ENCODE assay signal across 26 mouse cellular contexts in the genomic region with DNA sequence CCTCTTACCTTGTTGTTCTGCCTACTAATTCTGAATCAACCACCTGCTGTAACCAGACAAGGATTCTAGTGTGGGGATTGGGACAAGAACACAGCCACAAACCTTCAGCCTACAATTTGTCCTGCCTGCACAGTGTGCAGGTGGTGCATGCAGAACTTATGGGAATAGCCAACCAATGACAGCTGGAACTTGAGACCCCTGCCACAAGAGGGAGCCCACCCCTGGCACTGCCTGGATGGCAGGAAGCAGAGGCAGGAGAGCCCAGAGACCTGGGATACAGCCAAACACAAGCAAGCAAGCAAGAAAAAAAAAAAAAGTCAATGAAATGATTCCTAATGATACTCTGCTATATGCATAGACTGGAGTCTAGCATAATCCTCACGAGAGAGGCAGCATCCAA. TPM values are rescaled to one million over a fixed set of nuclear protein-coding genes. Genes with fewer than 3 reads are reported as not detected.
A peak's percentile ranks its signal among the peaks of the same experiment; 100 is the strongest.
DNase-seq lines count a peak whose midpoint lies in the region; ATAC-seq and TF ChIP-seq lines count a peak whose summit lies in the region.
"Had no signal": no experiment of that assay in that cellular context is flagged by ENCODE, and none has a peak within 500 bp of the region (broad histone marks: within the 10 kb centered on the region; RNA-seq: fewer than 3 reads in every experiment).

No protein-coding gene starts in this region.

- H3K36me3 ChIP-seq in kidney, postnatal 0 days (ENCODE audit: insufficient read depth, low read length), result no peaks in the 10 kb centered on the region
- no peaks in the 10 kb centered on the region for H3K36me3 ChIP-seq in ES-Bruce4 (ENCODE audit: control insufficient read depth, insufficient read depth, low read length, poor library complexity, severe bottlenecking)
- H3K36me3 ChIP-seq: embryonic facial prominence, embryonic 13.5 days; embryonic facial prominence, embryonic 15.5 days; forebrain, embryonic 15.5 days had no signal

- no peak for TF ChIP-seq POLR2A in ES-Bruce4 (IDR thresholded peaks at IDR 0.05; ENCODE audit: insufficient read depth, low read length)

- no peaks in the 10 kb centered on the region for H3K9me3 ChIP-seq in kidney, postnatal 0 days (replicated peaks; ENCODE audit: low read length)
- no peaks in the 10 kb centered on the region for H3K9me3 ChIP-seq in ES-Bruce4 (replicated peaks; ENCODE audit: control insufficient read depth, insufficient read depth, low read length, poor library complexity, severe bottlenecking)
- H3K9me3 ChIP-seq: embryonic facial prominence, embryonic 13.5 days; embryonic facial prominence, embryonic 15.5 days; forebrain, embryonic 13.5 days; forebrain, embryonic 15.5 days had no signal

- TF ChIP-seq CTCF in kidney, postnatal 0 days (IDR thresholded peaks at IDR 0.05; ENCODE audit: low read depth), result peak; percentile 12; the same call in 1 of the 2 replicates
- TF ChIP-seq CTCF in ES-Bruce4 (IDR thresholded peaks at IDR 0.05; ENCODE audit: low read depth, low read length), result peak; percentile 23

- no peak for TF ChIP-seq EP300 in ES-Bruce4 (IDR thresholded peaks at IDR 0.05; ENCODE audit: insufficient read depth, low read depth, low read length)

- no peaks in the 10 kb centered on the region for H3K4me1 ChIP-seq in kidney, postnatal 0 days (replicated peaks; ENCODE audit: insufficient read depth, low read length)
- H3K4me1 ChIP-seq in ES-Bruce4 (ENCODE audit: control insufficient read depth, insufficient read depth, low read length), result no peaks in the 10 kb centered on the region
- H3K4me1 ChIP-seq: embryonic facial prominence, embryonic 13.5 days; embryonic facial prominence, embryonic 15.5 days; forebrain, embryonic 13.5 days; forebrain, embryonic 15.5 days had no signal

- DNase-seq in kidney, postnatal 0 days (ENCODE audit: low spot score), result no peak
- no peak for DNase-seq in kidney, adult 9 months
- DNase-seq in thymus, postnatal 14 days, result peak; percentile 12
- no peak for DNase-seq in thymus, postnatal 10 days (ENCODE audit: low spot score in 2 of 2)
- peak; percentile 40 for DNase-seq in ZHBTc4 (ENCODE audit: low read depth, low spot score)
- DNase-seq in spleen, postnatal 10 days (ENCODE audit: low spot score in 2 of 2), result no peak
- DNase-seq in cerebellum, adult 11 months, result no peak
- DNase-seq: adrenal gland, adult 8-10 months; adrenal gland, postnatal 14 days; adrenal gland, postnatal 36 days; cerebellum, adult 18-20 months; cerebellum, adult 8-10 months; cerebellum, adult 9-11 months; cerebellum, postnatal 14 days; cerebellum, postnatal 36 days; embryo, embryonic 11 days; forebrain, postnatal 0 days had no signal

- no peak for ATAC-seq in kidney, postnatal 0 days (replicated peaks; ENCODE audit: low FRiP score, low read depth)
- ATAC-seq: activated CD4-positive, CD25-positive, alpha-beta regulatory T cell, adult 4 months; CD4-positive, CD25-positive, alpha-beta regulatory T cell, adult 4 months; forebrain, embryonic 13.5 days; forebrain, embryonic 15.5 days; forebrain, postnatal 0 days had no signal

- H3K4me3 ChIP-seq in kidney, postnatal 0 days (replicated peaks; ENCODE audit: low read depth, low read length), result no peak overlapping the region
- no peak overlapping the region for H3K4me3 ChIP-seq in ES-Bruce4 (ENCODE audit: low read depth, low read length)
- H3K4me3 ChIP-seq: embryonic facial prominence, embryonic 13.5 days; embryonic facial prominence, embryonic 15.5 days; erythroblast, embryonic 14.5 days; forebrain, embryonic 13.5 days; forebrain, embryonic 15.5 days had no signal

- H3K4me2 ChIP-seq in kidney, postnatal 0 days (ENCODE audit: low read length), result no peak overlapping the region
- H3K4me2 ChIP-seq: embryonic facial prominence, embryonic 13.5 days; embryonic facial prominence, embryonic 15.5 days; forebrain, embryonic 13.5 days; forebrain, embryonic 15.5 days had no signal

- WGBS in kidney, postnatal 0 days, result 92% methylated on average over 1 of the region's 1 CpGs

- no peak overlapping the region for H3K9ac ChIP-seq in kidney, postnatal 0 days (ENCODE audit: low read depth, low read length)
- no peak overlapping the region for H3K9ac ChIP-seq in ES-Bruce4 (ENCODE audit: low read depth, poor library complexity, severe bottlenecking)
- H3K9ac ChIP-seq: embryonic facial prominence, embryonic 13.5 days; embryonic facial prominence, embryonic 15.5 days; forebrain, embryonic 13.5 days; forebrain, embryonic 15.5 days; forebrain, postnatal 0 days had no signal

- no peak overlapping the region for H3K27ac ChIP-seq in kidney, postnatal 0 days
- no peak overlapping the region for H3K27ac ChIP-seq in ES-Bruce4 (ENCODE audit: insufficient read depth, low read length)
- H3K27ac ChIP-seq: embryonic facial prominence, embryonic 13.5 days; embryonic facial prominence, embryonic 15.5 days; forebrain, embryonic 13.5 days; forebrain, embryonic 15.5 days had no signal

- no peaks in the 10 kb centered on the region for H3K27me3 ChIP-seq in kidney, postnatal 0 days (ENCODE audit: insufficient read depth, low read length)
- H3K27me3 ChIP-seq in ES-Bruce4 (ENCODE audit: control insufficient read depth, insufficient read depth, low read length, poor library complexity, severe bottlenecking), result no peaks in the 10 kb centered on the region
- H3K27me3 ChIP-seq: CH12.LX; embryonic facial prominence, embryonic 13.5 days; embryonic facial prominence, embryonic 15.5 days; forebrain, embryonic 13.5 days; forebrain, embryonic 15.5 days had no signal

RNA-seq across cellular contexts. Expression of a gene that starts 15.5 kb away (rescaled TPM):
- polyA plus RNA-seq in kidney, postnatal 0 days (2015; fragmentation: Nextera tagmentation; extraction: Ambion mirVana), result 6.8 and 7.8 TPM in 2 replicates
- not detected in 2 replicates for polyA plus RNA-seq in ES-Bruce4 (2011; ENCODE audit: insufficient read depth, insufficient read length, low read depth, missing spikeins)
- polyA plus RNA-seq: erythroblast, embryonic 14.5 days had no signal

RNA-seq across cellular contexts. Expression of a gene that starts 17.7 kb away (rescaled TPM):
- polyA plus RNA-seq in kidney, postnatal 0 days (2015; fragmentation: Nextera tagmentation; extraction: Ambion mirVana), result 11.9 and 13.4 TPM in 2 replicates
- 33.5 and 39.5 TPM in 2 replicates for polyA plus RNA-seq in ES-Bruce4 (2011; ENCODE audit: insufficient read depth, insufficient read length, low read depth, missing spikeins)

RNA-seq across cellular contexts. Expression of a gene that starts 44.8 kb away (rescaled TPM):
- 1.1 and 1.3 TPM in 2 replicates for polyA plus RNA-seq in kidney, postnatal 0 days (2015; fragmentation: Nextera tagmentation; extraction: Ambion mirVana)
- polyA plus RNA-seq in ES-Bruce4 (2011; ENCODE audit: insufficient read depth, insufficient read length, low read depth, missing spikeins), result 0.49 and 0.84 TPM in 2 replicates
- polyA plus RNA-seq: erythroblast, embryonic 14.5 days had no signal

RNA-seq across cellular contexts. Expression of a gene that starts 56.4 kb away (rescaled TPM):
- 89.9 and 94.6 TPM in 2 replicates for polyA plus RNA-seq in kidney, postnatal 0 days (2015; fragmentation: Nextera tagmentation; extraction: Ambion mirVana)
- 104 and 105 TPM in 2 replicates for polyA plus RNA-seq in ES-Bruce4 (2011; ENCODE audit: insufficient read depth, insufficient read length, low read depth, missing spikeins)

Comparison
In these comparisons a context has a peak if more than half of its experiments do, and no peak if none do; other contexts are left out.
1. DNase-seq: peak in thymus, postnatal 14 days (single experiment) and ZHBTc4 (single experiment); none in kidney, postnatal 0 days (single experiment), kidney, adult 9 months (single experiment), thymus, postnatal 10 days (0 of 2), spleen, postnatal 10 days (0 of 2) and cerebellum, adult 11 months (single experiment).